Mouse (Mus musculus) lung, postnatal 0 days (tissue): ENCODE measurements around the gene Ppp1r1b. TPM values are rescaled to one million over a fixed set of nuclear protein-coding genes. Genes with fewer than 3 reads are reported as not detected.

Experiments
- ATAC-seq: fragments of 200-750 bp; cut with Nextera tagmentation; 2 replicates; pipeline ENCODE4 v1.8.0; 2017; ENCODE audit warnings: moderate library complexity
- DNase-seq: peaks from one replicate; pipeline ENCODE4 v3.0.0-alpha.2; 2016; ENCODE audit warnings: low spot score
- H3K27ac ChIP-seq: fragments of 300-500 bp; sonication (generic); 2 replicates; pipeline ENCODE4 v1.5.1; 2014; ENCODE audit warnings: antibody characterized with exemption, mild to moderate bottlenecking, low read length, mixed read lengths
- H3K27me3 ChIP-seq: fragments of 300-500 bp; sonication (generic); replicated peaks from 2 replicates; pipeline ENCODE4 v1.6.1; 2014; ENCODE audit warnings: low read length, mixed read lengths; ENCODE audit not compliant: insufficient read depth
- H3K36me3 ChIP-seq: fragments of 300-500 bp; sonication (generic); 2 replicates; pipeline ENCODE4 v1.6.1; 2014; ENCODE audit warnings: low read length, mixed read lengths; ENCODE audit not compliant: insufficient read depth
- H3K4me1 ChIP-seq: fragments of 300-500 bp; sonication (generic); 2 replicates; pipeline ENCODE4 v1.6.1; 2014; ENCODE audit warnings: antibody characterized with exemption, low read depth, low read length, mixed read lengths; ENCODE audit not compliant: insufficient read depth
- H3K4me2 ChIP-seq: fragments of 300-500 bp; sonication (generic); replicated peaks from 2 replicates; pipeline ENCODE4 v1.6.1; 2014; ENCODE audit warnings: low read depth, mild to moderate bottlenecking, low read length, moderate library complexity, mixed read lengths
- H3K4me3 ChIP-seq: fragments of 300-500 bp; sonication (generic); 2 replicates; pipeline ENCODE4 v1.5.1; 2014; ENCODE audit warnings: low read depth, low read length
- H3K9ac ChIP-seq: fragments of 300-500 bp; sonication (generic); replicated peaks from 2 replicates; pipeline ENCODE4 v1.6.1; 2014; ENCODE audit warnings: low read depth, mild to moderate bottlenecking
- H3K9me3 ChIP-seq: fragments of 300-500 bp; sonication (generic); 2 replicates; pipeline ENCODE4 v1.6.1; 2016; ENCODE audit warnings: low read length, mixed read lengths
- CTCF ChIP-seq: IDR thresholded peaks from 2 replicates; pipeline ENCODE4 v1.5.1; 2016; ENCODE audit warnings: antibody characterized with exemption, mild to moderate bottlenecking
- EP300 ChIP-seq: IDR thresholded peaks from 2 replicates; pipeline ENCODE4 v1.6.1; 2016; ENCODE audit warnings: antibody characterized with exemption, mild to moderate bottlenecking, control low read depth
- WGBS: fragments of 180-500 bp; shearing (Covaris S2); extraction: QIAGEN DNeasy Blood & Tissue Kit; methylation state at CpG from one replicate; pipeline ENCODE4 v1.1.7; 2014; 5-methylcytosine and 5-hydroxymethylcytosine counted together
- polyA plus RNA-seq: library from polyadenylated mRNA; unstranded; fragments of >200 nt; fragmentation: Nextera tagmentation; extraction: Ambion mirVana; gene quantifications from 2 replicates; pipeline ENCODE4 v1.2.1, GENCODE M21; 2015

Gene Ppp1r1b
- polyA plus RNA-seq = 11.8 and 18.6 TPM in 2 replicates

DNA sequence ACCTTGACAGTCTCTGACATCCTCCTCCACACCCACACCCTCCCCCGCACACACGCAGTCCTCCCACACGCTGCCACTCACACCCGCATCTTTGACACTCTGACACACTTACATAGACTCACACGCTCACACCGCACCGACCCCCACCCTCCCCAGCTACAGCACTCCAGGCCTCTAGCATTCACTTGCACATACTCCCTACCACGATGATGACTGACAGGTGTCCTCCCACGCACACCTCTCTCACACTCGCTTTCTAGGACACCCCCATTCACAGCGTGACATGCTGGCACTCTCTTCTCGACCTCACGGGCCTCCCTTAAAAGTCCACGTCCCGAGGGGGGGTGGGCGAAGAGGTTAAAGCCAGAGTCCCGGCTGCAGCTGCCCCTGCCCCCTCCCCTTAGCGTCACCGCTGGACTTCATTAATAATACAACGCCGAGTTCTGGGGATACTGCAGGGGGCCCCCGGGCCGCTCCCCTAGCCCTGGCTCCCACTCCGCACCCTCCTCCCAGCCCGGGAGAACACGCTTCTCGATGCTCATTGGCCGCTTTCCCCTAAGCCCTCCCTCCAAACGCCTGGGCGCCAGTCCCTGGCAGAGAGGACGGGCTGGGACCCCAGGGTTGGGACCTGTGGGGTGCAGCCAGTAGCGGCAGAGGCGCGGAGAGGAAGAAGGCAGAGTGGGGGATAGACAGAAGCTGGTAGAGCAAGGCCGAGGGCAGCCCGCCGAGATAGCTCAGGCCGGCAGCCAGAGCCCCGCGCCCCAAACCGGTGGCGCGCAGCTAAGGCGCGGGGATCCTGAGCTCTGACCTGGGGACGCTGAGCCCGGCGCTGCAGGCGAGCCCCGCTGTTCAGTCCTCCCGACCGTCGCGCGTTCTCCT lies at the start of gene Ppp1r1b:
Ppp1r1b (plus strand) TSS at position 322 of the 879 bp plus-strand sequence.
- WGBS = under 1% methylated on average over 50 of the region's 55 CpGs
- Histone ChIP-seq H3K4me3 (peak within 1 kb of the TSS; percentile 50), H3K4me1 (peaks cover 5% of the 10 kb centered on the region; the same call in 1 of the 2 replicates), H3K27ac (no peak within 1 kb of the TSS), H3K27me3 (peaks cover 12% of the 10 kb centered on the region), H3K9ac (no peak within 1 kb of the TSS; the same call in 1 of the 2 replicates), H3K4me2 (peak within 1 kb of the TSS; percentile 86), H3K36me3 (no peaks in the 10 kb centered on the region), H3K9me3 (no peaks in the 10 kb centered on the region)
- TF ChIP-seq EP300 (no peak), CTCF (no peak)
- ATAC-seq = peak; percentile 18
- DNase-seq = peak; percentile 31

GRCm38 (mm10) chr11:98298484-98299205 lies 49.6 kb upstream of the Ppp1r1b start:
- peak; percentile 31; the same call in 1 of the 2 replicates for ATAC-seq
- H3K36me3 ChIP-seq = no peaks in the 10 kb centered on the region
- 13% methylated on average over 10 of the region's 10 CpGs for WGBS
- no peak overlapping the region for H3K4me3 ChIP-seq
- TF ChIP-seq CTCF (no peak), EP300 (no peak)
- H3K4me1 ChIP-seq = 0 out of 2 replicates have a peak, but pooled peaks cover 3% of the 10 kb centered on the region
- no peak overlapping the region for H3K27ac ChIP-seq
- no peak overlapping the region for H3K9ac ChIP-seq
- 0 out of 2 replicates have a peak, but pooled peaks cover 4% of the 10 kb centered on the region for H3K27me3 ChIP-seq
- no peaks in the 10 kb centered on the region for H3K9me3 ChIP-seq
- no peak overlapping the region for H3K4me2 ChIP-seq
- DNase-seq = no peak

DNA sequence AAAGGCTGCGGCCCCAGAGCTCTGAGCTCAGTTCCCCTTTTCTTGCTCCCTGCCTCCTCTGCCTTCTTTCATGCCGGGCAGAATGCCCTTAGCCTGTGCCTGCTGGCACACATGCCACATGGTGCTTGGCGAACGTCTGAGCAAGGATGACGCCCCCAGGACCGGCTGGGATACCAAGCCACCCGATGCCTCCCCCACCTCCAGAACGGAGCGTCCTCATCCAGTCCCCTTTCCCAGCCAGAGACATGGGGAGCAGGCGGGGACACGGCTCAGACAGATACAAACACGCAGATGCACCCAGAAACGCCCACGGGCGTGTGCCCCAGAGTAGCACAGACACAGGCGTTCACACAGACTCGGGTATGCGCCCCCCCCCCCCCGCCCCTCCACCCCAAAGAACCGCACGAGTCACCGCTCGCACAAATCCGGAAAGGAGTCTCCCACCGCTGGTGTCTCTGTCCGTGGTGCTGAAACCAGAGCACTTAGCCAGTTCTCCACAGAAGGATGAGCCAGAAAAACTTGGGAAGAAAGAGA lies 34.3 kb upstream of the Ppp1r1b start:
- H3K9me3 ChIP-seq = no peaks in the 10 kb centered on the region
- no peak overlapping the region for H3K9ac ChIP-seq
- peaks cover 38% of the 10 kb centered on the region for H3K27me3 ChIP-seq
- TF ChIP-seq EP300 (no peak), CTCF (no peak)
- H3K27ac ChIP-seq = no peak overlapping the region
- DNase-seq (peak; percentile 78), ATAC-seq (no peak)
- H3K4me3 ChIP-seq = no peak overlapping the region
- no peaks in the 10 kb centered on the region for H3K36me3 ChIP-seq
- WGBS = 4% methylated on average over 25 of the region's 26 CpGs
- no peak overlapping the region for H3K4me2 ChIP-seq
- no peaks in the 10 kb centered on the region for H3K4me1 ChIP-seq

- ATAC-seq = no peak
- WGBS = 9% methylated on average over 7 of the region's 7 CpGs
Observed at GRCm38 (mm10) chr11:98317479-98317878, 30.7 kb upstream of the Ppp1r1b start.

GRCm38 (mm10) chr11:98318421-98319116 lies 29.6 kb upstream of the Ppp1r1b start:
- H3K4me3 ChIP-seq = no peak overlapping the region
- TF ChIP-seq EP300 = no peak
- TF ChIP-seq CTCF = no peak
- H3K36me3 ChIP-seq = no peaks in the 10 kb centered on the region
- H3K9ac ChIP-seq = no peak overlapping the region
- ATAC-seq (no peak), DNase-seq (no peak)
- no peak overlapping the region for H3K27ac ChIP-seq
- no peaks in the 10 kb centered on the region for H3K4me1 ChIP-seq
- H3K4me2 ChIP-seq = no peak overlapping the region
- H3K27me3 ChIP-seq = peaks cover 76% of the 10 kb centered on the region
- H3K9me3 ChIP-seq = no peaks in the 10 kb centered on the region
- WGBS = 4% methylated on average over 14 of the region's 14 CpGs

More at GRCm38 (mm10) chr11:98317479-98317878, 30.7 kb upstream of the Ppp1r1b start:
- Histone ChIP-seq H3K9ac (no peak overlapping the region), H3K27ac (no peak overlapping the region), H3K9me3 (no peaks in the 10 kb centered on the region), H3K4me1 (no peaks in the 10 kb centered on the region), H3K27me3 (peaks cover 67% of the 10 kb centered on the region), H3K36me3 (no peaks in the 10 kb centered on the region), H3K4me3 (no peak overlapping the region), H3K4me2 (no peak overlapping the region)
- TF ChIP-seq EP300 = no peak
- TF ChIP-seq CTCF = no peak
- DNase-seq = no peak
